Mouse (Mus musculus) bone marrow, adult 2 months (tissue): ENCODE measurements around the gene Tshz2.

ENCODE experiments used
- CTCF ChIP-seq: fragments of 200-500 bp; IDR thresholded peaks from 2 replicates; pipeline ENCODE4 v1.5.1; 2011; ENCODE audit warnings: low read length, control low read depth; ENCODE audit not compliant: control insufficient read depth, insufficient read depth
- POLR2A ChIP-seq: fragments of 200-500 bp; IDR thresholded peaks from 2 replicates; pipeline ENCODE4 v1.6.1; 2011; ENCODE audit warnings: low read depth, mild to moderate bottlenecking, control low read depth, low read length, borderline replicate concordance; ENCODE audit not compliant: control insufficient read depth

GRCm38 (mm10) chr2:169873442-169873841, 240.6 kb downstream of the Tshz2 start:
- TF ChIP-seq CTCF (no peak), POLR2A (no peak)
